Mouse (Mus musculus) heart, embryonic 15.5 days (tissue): Measurements from ENCODE around the gene Itpkb. TPM values are rescaled to one million over a fixed set of nuclear protein-coding genes. Genes with fewer than 3 reads are reported as not detected.

Experiments
- ATAC-seq: fragments of 200-750 bp; cut with Nextera tagmentation; replicated peaks from 2 replicates; pipeline ENCODE4 v1.8.0; 2017; ENCODE audit warnings: low read depth, moderate TSS enrichment; ENCODE audit not compliant: insufficient number of reproducible peaks, insufficient read depth, low FRiP score
- H3K27ac ChIP-seq: fragments of 300-500 bp; sonication (generic); 2 replicates; pipeline ENCODE4 v1.5.1; 2015; ENCODE audit warnings: mild to moderate bottlenecking, inconsistent platforms
- H3K27me3 ChIP-seq: fragments of 300-500 bp; sonication (generic); 2 replicates; pipeline ENCODE4 v1.6.1; 2015; ENCODE audit warnings: inconsistent platforms
- H3K36me3 ChIP-seq: fragments of 300-500 bp; sonication (generic); 2 replicates; pipeline ENCODE4 v1.6.1; 2015; ENCODE audit warnings: mild to moderate bottlenecking, inconsistent platforms
- H3K4me1 ChIP-seq: fragments of 300-500 bp; sonication (generic); replicated peaks from 2 replicates; pipeline ENCODE4 v1.6.1; 2015; ENCODE audit warnings: inconsistent platforms
- H3K4me2 ChIP-seq: fragments of 300-500 bp; sonication (generic); 2 replicates; pipeline ENCODE4 v1.6.1; 2015; ENCODE audit warnings: inconsistent platforms, mild to moderate bottlenecking, moderate library complexity
- H3K4me3 ChIP-seq: fragments of 300-500 bp; sonication (generic); 2 replicates; pipeline ENCODE4 v1.5.1; 2015; ENCODE audit warnings: mild to moderate bottlenecking, inconsistent platforms
- H3K9ac ChIP-seq: fragments of 300-500 bp; sonication (generic); 2 replicates; pipeline ENCODE4 v1.6.1; 2015; ENCODE audit warnings: mild to moderate bottlenecking, inconsistent platforms
- H3K9me3 ChIP-seq: fragments of 300-500 bp; sonication (generic); replicated peaks from 2 replicates; pipeline ENCODE4 v1.6.1; 2016; ENCODE audit warnings: inconsistent platforms
- WGBS: fragments of 180-500 bp; shearing (Covaris S2); methylation state at CpG from one replicate; pipeline ENCODE4 v1.1.7; 2015; ENCODE audit warnings: mixed read lengths; 5-methylcytosine and 5-hydroxymethylcytosine counted together
- polyA plus RNA-seq: library from polyadenylated mRNA; unstranded; fragments of >200 nt; fragmentation: Nextera tagmentation; extraction: Ambion mirVana; gene quantifications from 2 replicates; pipeline ENCODE4 v1.2.1, GENCODE M21; 2015

Itpkb gene
- polyA plus RNA-seq, 1 experiment from 2014 or later: 6.1 TPM

GRCm38 (mm10) chr1:180390321-180390731 lies 60.0 kb downstream of the Itpkb start:
- H3K9ac ChIP-seq: no peak overlapping the region
- no peaks in the 10 kb centered on the region for H3K9me3 ChIP-seq
- H3K27me3 ChIP-seq: no peaks in the 10 kb centered on the region
- no peak overlapping the region for H3K4me2 ChIP-seq
- no peaks in the 10 kb centered on the region for H3K36me3 ChIP-seq
- no peak for ATAC-seq
- H3K4me3 ChIP-seq: no peak overlapping the region
- WGBS: 61% methylated on average over 3 of the region's 3 CpGs
- H3K4me1 ChIP-seq: peaks cover 56% of the 10 kb centered on the region
- peak overlapping the region; percentile 21; the same call in 1 of the 2 replicates for H3K27ac ChIP-seq

- 75% methylated on average over 10 of the region's 10 CpGs for WGBS
- H3K27me3 ChIP-seq: no peaks in the 10 kb centered on the region
- no peaks in the 10 kb centered on the region for H3K36me3 ChIP-seq
- no peak overlapping the region for H3K4me3 ChIP-seq
- no peaks in the 10 kb centered on the region for H3K9me3 ChIP-seq
- H3K27ac ChIP-seq: peak overlapping the region; percentile 21; the same call in 1 of the 2 replicates
- ATAC-seq: no peak
- peaks cover 50% of the 10 kb centered on the region for H3K4me1 ChIP-seq
- H3K4me2 ChIP-seq: no peak overlapping the region
- H3K9ac ChIP-seq: no peak overlapping the region
Observed at GRCm38 (mm10) chr1:180390746-180391574, 60.7 kb downstream of the Itpkb start.

GRCm38 (mm10) chr1:180391575-180391945 lies 61.3 kb downstream of the Itpkb start:
- Histone ChIP-seq H3K4me2 (no peak overlapping the region), H3K36me3 (no peaks in the 10 kb centered on the region), H3K4me3 (no peak overlapping the region), H3K9me3 (no peaks in the 10 kb centered on the region), H3K27ac (no peak overlapping the region), H3K27me3 (no peaks in the 10 kb centered on the region), H3K9ac (no peak overlapping the region), H3K4me1 (peaks cover 44% of the 10 kb centered on the region)
- 90% methylated on average over 4 of the region's 4 CpGs for WGBS
- no peak for ATAC-seq

- Histone ChIP-seq H3K4me2 (no peak overlapping the region), H3K27ac (peak overlapping the region; percentile 74; the same call in 1 of the 2 replicates), H3K27me3 (no peaks in the 10 kb centered on the region), H3K4me1 (peaks cover 38% of the 10 kb centered on the region), H3K36me3 (no peaks in the 10 kb centered on the region), H3K4me3 (no peak overlapping the region), H3K9me3 (no peaks in the 10 kb centered on the region), H3K9ac (no peak overlapping the region)
- WGBS: 77% methylated on average over 5 of the region's 5 CpGs
- ATAC-seq: no peak
Observed at GRCm38 (mm10) chr1:180392137-180392798, 62.0 kb downstream of the Itpkb start.

GRCm38 (mm10) chr1:180393017-180393797 lies 62.9 kb downstream of the Itpkb start:
- Histone ChIP-seq H3K9ac (no peak overlapping the region), H3K27me3 (no peaks in the 10 kb centered on the region), H3K27ac (peak overlapping the region; percentile 74), H3K4me1 (peaks cover 32% of the 10 kb centered on the region), H3K9me3 (no peaks in the 10 kb centered on the region), H3K4me3 (no peak overlapping the region), H3K4me2 (no peak overlapping the region), H3K36me3 (no peaks in the 10 kb centered on the region)
- WGBS: 51% methylated on average over 9 of the region's 9 CpGs
- ATAC-seq: no peak

GRCm38 (mm10) chr1:180393873-180394272 lies 63.6 kb downstream of the Itpkb start:
- 0 out of 2 replicates have a peak, but pooled peaks have one; percentile 12 for ATAC-seq
- Histone ChIP-seq H3K9ac (no peak overlapping the region), H3K36me3 (no peaks in the 10 kb centered on the region), H3K4me2 (no peak overlapping the region), H3K27ac (peak overlapping the region; percentile 74), H3K9me3 (no peaks in the 10 kb centered on the region), H3K4me3 (no peak overlapping the region), H3K4me1 (peaks cover 26% of the 10 kb centered on the region), H3K27me3 (no peaks in the 10 kb centered on the region)
- 81% methylated on average over 12 of the region's 12 CpGs for WGBS

GRCm38 (mm10) chr1:180397734-180398133 lies 67.4 kb downstream of the Itpkb start:
- no peaks in the 10 kb centered on the region for H3K27me3 ChIP-seq
- no peaks in the 10 kb centered on the region for H3K9me3 ChIP-seq
- H3K9ac ChIP-seq: no peak overlapping the region
- no peaks in the 10 kb centered on the region for H3K36me3 ChIP-seq
- H3K4me1 ChIP-seq: peaks cover 45% of the 10 kb centered on the region
- no peak for ATAC-seq
- H3K4me2 ChIP-seq: no peak overlapping the region
- no peak overlapping the region for H3K4me3 ChIP-seq
- 67% methylated on average over 5 of the region's 5 CpGs for WGBS
- peak overlapping the region; percentile 44 for H3K27ac ChIP-seq

GRCm38 (mm10) chr1:180398446-180398845 lies 68.2 kb downstream of the Itpkb start:
- H3K27ac ChIP-seq: 0 out of 2 replicates have a peak overlapping the region, but pooled peaks have one; percentile 3
- no peak overlapping the region for H3K4me3 ChIP-seq
- no peaks in the 10 kb centered on the region for H3K27me3 ChIP-seq
- no peak overlapping the region for H3K4me2 ChIP-seq
- 61% methylated on average over 3 of the region's 3 CpGs for WGBS
- H3K36me3 ChIP-seq: no peaks in the 10 kb centered on the region
- ATAC-seq: no peak
- H3K4me1 ChIP-seq: peaks cover 45% of the 10 kb centered on the region
- no peaks in the 10 kb centered on the region for H3K9me3 ChIP-seq
- H3K9ac ChIP-seq: no peak overlapping the region

GRCm38 (mm10) chr1:180400691-180401455 lies 70.6 kb downstream of the Itpkb start:
- Histone ChIP-seq H3K4me2 (no peak overlapping the region), H3K27me3 (no peaks in the 10 kb centered on the region), H3K36me3 (no peaks in the 10 kb centered on the region), H3K9me3 (no peaks in the 10 kb centered on the region), H3K4me3 (no peak overlapping the region), H3K9ac (no peak overlapping the region), H3K4me1 (peaks cover 60% of the 10 kb centered on the region), H3K27ac (peak overlapping the region; percentile 94)
- no peak for ATAC-seq
- 55% methylated on average over 4 of the region's 4 CpGs for WGBS

- Histone ChIP-seq H3K36me3 (no peaks in the 10 kb centered on the region), H3K9me3 (no peaks in the 10 kb centered on the region), H3K27ac (peak overlapping the region; percentile 94), H3K9ac (no peak overlapping the region), H3K4me1 (peaks cover 67% of the 10 kb centered on the region), H3K27me3 (no peaks in the 10 kb centered on the region), H3K4me2 (no peak overlapping the region), H3K4me3 (no peak overlapping the region)
- no peak for ATAC-seq
- WGBS: 70% methylated on average over 6 of the region's 6 CpGs
Observed at GRCm38 (mm10) chr1:180401725-180402124, 71.4 kb downstream of the Itpkb start.
